Mouse (Mus musculus): ENCODE measurements around the gene Rnf217. TPM values are rescaled to one million over a fixed set of nuclear protein-coding genes. Genes with fewer than 3 reads are reported as not detected.

The Rnf217 gene
- total RNA-seq, 1 experiment from 2014 or later = 2.2 TPM

GRCm38 (mm10) chr10:31557311-31557710 is 51.7 kb downstream of the Rnf217 start:
- no peak for ATAC-seq (replicated peaks; ENCODE audit: low read depth, poor library complexity, severe bottlenecking)

DNA sequence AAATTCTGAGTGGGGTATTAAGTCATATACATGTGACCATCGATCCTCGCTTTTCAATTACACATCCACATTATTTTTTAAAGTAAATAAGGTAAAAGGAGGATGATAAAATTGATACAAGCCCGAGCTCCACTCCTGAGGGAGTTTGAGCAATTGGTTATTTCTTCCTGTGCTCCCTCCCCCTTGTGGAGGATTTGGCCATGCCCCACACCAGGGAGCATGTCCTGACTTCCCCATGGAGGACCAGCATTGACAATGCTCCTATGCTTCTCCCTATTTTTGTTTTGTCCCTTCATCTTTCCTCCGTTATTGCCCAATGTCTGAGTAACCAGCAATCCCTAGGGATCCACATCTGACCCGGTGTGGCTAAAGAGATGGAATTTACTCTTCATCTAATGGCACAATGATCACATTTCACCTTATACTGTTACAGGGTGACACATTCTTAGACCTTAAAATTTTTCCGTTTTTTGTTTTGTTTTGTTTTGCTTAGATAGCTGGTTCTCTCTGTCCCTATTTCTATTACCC is 53.5 kb downstream of the Rnf217 start:
- no peak for ATAC-seq (replicated peaks; ENCODE audit: low read depth, poor library complexity, severe bottlenecking)

DNA sequence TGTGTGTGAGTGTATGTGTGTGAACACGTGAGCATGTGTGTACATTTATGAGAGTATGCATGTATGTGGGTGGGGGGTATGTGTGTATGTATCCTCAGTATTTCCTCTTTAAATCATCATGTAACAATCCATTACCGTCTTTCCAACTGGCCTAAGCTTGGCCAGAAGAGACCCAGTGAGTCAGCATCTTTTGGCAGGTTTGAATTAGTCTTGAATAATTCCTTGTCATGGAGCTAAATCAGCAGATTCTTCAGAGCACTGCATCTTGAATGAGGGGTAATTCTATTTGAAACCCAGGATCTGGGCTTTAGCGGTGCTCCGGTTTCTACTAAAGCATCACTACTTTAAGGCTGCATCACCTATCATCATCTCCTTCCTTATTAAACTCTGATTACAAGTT is 55.7 kb downstream of the Rnf217 start:
- ATAC-seq (replicated peaks; ENCODE audit: low read depth, poor library complexity, severe bottlenecking) = no peak

GRCm38 (mm10) chr10:31551850-31552249 is 57.1 kb downstream of the Rnf217 start:
- ATAC-seq (replicated peaks; ENCODE audit: low read depth, poor library complexity, severe bottlenecking) = 0 out of 2 replicates have a peak, but pooled peaks have one; percentile 45

GRCm38 (mm10) chr10:31551362-31551761 is 57.6 kb downstream of the Rnf217 start:
- ATAC-seq (replicated peaks; ENCODE audit: low read depth, poor library complexity, severe bottlenecking) = no peak

- no peak for ATAC-seq (replicated peaks; ENCODE audit: low read depth, poor library complexity, severe bottlenecking)
Observed at GRCm38 (mm10) chr10:31547156-31547555, 61.8 kb downstream of the Rnf217 start.

DNA sequence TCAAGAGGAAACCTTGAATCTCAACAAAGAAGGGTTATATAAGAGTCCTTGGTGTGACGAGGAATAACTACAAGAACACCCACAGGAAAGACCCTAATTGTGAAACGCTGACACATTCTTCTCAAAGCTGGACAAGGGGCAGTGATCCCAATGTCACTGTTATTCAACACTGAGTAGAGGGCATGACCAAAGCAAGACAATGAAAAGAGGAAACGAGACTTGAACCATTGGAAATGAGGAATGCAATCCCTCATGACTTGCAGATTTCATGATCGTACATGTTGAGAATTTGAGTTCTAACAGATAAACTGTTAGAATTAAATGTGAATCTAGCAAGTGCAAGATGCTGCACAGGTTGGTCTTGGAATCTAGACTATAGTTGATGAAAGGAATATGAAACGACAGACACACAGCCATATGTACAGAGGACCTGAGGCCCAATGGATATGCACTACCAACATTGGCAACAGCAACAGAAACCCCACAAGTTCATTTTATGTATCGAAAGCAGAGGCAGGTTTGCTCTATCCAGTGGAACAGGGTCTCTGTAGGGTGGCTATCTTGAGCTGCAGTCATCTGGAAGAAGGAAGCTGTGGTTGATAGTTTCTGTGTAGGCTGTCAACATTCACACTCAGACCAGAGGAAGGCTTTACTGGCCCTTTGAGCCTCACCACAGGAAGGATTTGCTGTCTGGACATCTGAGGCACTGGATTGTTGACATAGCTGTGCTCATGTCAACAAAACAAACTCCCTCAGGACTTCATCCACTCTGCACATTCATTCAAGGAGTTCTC is 64.6 kb downstream of the Rnf217 start:
- ATAC-seq (replicated peaks; ENCODE audit: low read depth, poor library complexity, severe bottlenecking) = peak; percentile 92

- no peak for ATAC-seq (replicated peaks; ENCODE audit: low read depth, poor library complexity, severe bottlenecking)
Observed at GRCm38 (mm10) chr10:31540518-31540917, 68.5 kb downstream of the Rnf217 start.

DNA sequence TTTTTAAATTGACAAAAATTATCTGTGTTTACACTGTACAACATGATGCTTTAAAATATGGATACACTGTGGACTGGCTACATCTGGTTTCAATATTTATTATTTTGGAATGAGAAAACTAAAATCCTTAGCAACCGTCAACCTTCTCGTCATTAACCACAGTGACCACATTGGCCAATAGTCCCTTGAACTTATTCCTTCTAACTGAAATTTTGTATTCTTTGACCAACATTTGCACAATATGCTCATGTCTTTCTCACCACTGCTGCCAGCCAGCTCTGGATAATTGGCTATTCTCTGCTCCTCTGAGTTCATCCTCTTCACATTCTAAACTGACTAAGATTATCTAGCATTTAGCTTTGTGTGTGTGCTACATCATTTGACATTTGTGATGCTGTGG is 69.6 kb downstream of the Rnf217 start:
- ATAC-seq (replicated peaks; ENCODE audit: low read depth, poor library complexity, severe bottlenecking) = peak; percentile 64

- peak; percentile 52 for ATAC-seq (replicated peaks; ENCODE audit: low read depth, poor library complexity, severe bottlenecking)
Observed at GRCm38 (mm10) chr10:31538721-31539120, 70.3 kb downstream of the Rnf217 start.

DNA sequence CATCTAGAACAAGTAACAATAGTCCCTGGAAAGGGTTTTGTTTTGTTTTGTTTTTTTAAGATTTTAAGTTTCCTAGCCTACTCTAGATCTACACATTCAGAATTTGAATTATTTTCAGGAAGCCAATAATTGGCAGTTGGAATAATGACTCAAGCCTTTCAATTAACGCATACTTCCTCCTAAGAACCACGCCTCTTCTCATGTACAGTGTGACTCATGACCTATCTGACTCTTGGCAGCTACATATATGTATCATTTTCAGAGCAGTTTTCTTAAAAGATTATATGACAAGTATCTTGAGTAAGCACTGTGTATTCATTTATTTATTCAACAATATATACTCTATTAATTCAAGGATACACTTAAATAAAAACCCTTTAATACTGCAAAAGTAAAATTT is 70.7 kb downstream of the Rnf217 start:
- ATAC-seq (replicated peaks; ENCODE audit: low read depth, poor library complexity, severe bottlenecking) = peak; percentile 64

DNA sequence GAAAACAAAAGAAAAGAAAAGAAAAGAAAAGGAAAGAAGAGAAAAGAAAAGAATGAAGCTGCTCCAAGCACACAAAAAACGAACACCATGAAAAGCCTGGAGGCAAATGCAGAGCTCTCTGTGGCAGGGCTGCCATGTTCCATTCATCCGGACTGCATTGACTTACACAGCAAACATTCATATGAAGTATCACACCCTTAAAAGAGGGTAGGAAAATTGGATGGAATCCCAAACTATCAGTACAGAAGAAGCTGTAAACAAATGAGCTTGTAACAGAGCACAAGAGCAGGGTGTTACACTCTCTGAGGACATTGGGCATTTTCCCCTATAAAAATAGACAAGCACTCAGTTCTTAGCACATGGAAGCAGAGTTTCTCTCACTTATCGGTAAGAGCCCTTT is 71.8 kb downstream of the Rnf217 start:
- no peak for ATAC-seq (replicated peaks; ENCODE audit: low read depth, poor library complexity, severe bottlenecking)

- no peak for ATAC-seq (replicated peaks; ENCODE audit: low read depth, poor library complexity, severe bottlenecking)
Observed at GRCm38 (mm10) chr10:31535046-31535445, 73.9 kb downstream of the Rnf217 start.

DNA sequence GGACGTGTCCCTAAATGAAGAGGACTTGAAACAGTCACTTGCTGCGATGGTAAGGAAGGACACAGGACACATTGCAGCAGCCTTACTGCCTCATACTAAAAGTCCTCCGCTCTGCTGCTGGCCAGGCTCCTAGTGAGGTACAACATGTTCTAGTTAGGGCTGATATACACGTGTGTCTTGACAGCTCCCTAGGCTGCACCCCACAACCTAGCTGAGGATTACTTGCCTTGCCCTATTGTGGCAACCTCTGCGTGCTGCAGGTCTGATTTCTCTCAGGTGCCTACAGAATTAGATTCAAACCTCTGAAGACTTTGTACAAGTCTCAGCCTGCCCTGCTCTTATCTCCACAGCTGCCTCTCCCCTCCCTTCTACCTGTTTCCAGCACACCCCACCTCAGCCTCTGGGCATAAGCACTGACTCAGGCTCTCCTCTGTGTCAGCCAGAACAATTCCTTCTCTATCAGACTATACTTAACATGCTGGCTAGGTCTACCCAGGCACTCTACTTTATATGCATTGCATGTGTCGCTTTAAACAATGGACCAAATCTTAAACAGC is 75.6 kb downstream of the Rnf217 start:
- ATAC-seq (replicated peaks; ENCODE audit: low read depth, poor library complexity, severe bottlenecking) = no peak

DNA sequence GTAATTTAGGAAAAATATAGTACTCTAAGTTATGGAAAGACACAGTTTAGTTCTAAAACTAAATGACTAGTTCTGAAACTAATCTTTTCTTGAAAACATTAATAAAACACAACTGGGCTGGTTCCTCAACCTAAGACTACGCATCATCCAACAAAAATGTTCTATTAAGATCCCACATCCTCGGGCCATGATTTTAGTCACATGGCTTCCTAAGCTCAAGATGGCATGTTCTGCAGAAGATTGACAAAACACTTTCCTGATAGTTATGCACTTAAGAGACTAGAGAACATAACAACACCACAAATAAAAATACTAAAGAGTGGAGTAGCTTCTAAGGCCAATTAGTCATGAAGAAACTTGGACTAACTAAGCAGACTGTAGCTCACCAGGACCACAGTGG is 76.2 kb downstream of the Rnf217 start:
- ATAC-seq (replicated peaks; ENCODE audit: low read depth, poor library complexity, severe bottlenecking) = no peak

- ATAC-seq (replicated peaks; ENCODE audit: low read depth, poor library complexity, severe bottlenecking) = no peak
Observed at GRCm38 (mm10) chr10:31528297-31528984, 80.5 kb downstream of the Rnf217 start.

DNA sequence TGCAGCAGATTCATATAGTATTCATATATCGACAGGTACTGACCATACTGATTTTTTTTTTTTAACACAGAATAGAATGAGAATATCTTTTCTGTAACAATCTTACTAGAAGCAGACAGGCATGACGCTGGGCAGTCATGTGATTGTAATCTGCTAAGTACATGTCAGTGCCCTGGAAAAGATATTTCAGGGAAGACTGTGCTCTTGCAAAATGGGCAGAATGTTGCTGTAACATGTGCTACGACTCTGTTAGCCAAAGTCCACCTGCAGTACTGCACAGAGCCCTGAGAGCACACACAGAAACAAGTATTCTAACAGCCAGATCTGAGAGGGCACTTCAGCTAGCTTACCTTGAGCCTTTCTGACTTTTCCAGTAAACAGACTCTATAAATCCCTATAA is 83.3 kb downstream of the Rnf217 start:
- ATAC-seq (replicated peaks; ENCODE audit: low read depth, poor library complexity, severe bottlenecking) = no peak

DNA sequence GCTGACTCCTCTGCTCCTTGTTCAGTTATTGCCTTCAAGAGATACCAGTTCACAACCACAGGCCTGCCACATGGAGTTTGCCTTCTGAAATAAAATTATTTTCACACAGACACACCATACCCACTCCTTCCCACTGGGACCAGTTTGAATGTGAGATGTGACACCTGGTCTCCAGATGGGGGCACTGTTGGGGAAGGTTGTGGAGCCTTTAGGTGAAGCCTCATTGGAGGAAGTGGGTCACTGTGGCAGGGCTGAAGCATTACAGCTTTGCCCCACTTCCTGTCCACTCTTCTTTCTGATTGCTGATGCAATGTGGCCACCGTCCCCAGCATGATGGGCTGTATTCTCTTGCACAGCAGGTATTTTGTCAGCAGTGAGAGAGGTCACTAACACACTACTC is 89.6 kb downstream of the Rnf217 start:
- ATAC-seq (replicated peaks; ENCODE audit: low read depth, poor library complexity, severe bottlenecking) = peak; percentile 100

DNA sequence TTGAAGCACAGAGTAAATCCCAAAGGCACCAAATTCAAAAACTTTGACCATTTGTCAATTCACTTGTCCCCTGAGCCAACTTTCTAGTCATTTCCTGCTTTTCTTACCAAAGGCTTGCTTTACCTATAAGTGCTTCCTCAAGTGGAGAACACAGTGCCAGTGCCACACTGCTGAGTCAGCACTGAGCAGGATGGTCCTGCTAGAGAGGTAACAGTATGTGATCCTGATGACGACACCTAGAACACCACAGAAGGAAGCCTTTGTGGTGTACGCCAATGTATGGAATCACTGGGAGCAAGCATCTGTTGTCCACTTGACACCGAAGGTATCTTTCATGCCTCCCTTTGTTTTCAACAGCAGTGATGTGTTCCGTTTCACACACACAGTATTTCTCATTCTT is 90.8 kb downstream of the Rnf217 start:
- ATAC-seq (replicated peaks; ENCODE audit: low read depth, poor library complexity, severe bottlenecking) = no peak

- no peak for ATAC-seq (replicated peaks; ENCODE audit: low read depth, poor library complexity, severe bottlenecking)
Observed at GRCm38 (mm10) chr10:31517192-31517591, 91.8 kb downstream of the Rnf217 start.

DNA sequence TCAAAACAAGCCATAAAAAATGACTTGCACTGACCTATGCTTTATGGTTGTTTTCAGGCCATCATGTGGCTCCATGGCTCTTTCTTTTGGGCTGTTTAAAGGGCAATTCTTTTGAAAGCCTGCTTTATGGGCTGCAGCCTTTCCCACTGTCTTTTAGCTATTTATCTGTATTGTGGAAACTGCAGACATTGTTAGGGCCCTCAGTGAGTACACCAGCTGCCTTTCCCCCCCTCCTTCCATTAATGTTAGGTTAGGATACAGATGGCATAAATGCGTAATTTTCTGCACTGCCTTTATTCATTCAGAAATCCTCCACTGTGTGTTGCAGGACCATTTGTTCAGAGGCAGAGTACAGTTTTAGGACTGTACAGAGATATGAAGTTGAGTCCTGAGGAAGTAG is 93.1 kb downstream of the Rnf217 start:
- no peak for ATAC-seq (replicated peaks; ENCODE audit: low read depth, poor library complexity, severe bottlenecking)

Measured in common myeloid progenitor, adult 5-6 weeks (primary cell).